Mouse (Mus musculus): ENCODE measurements at regions not wholly inside any gene's neighbourhood (a gene's known extent, or its start where the extent isn't known, plus 50 kb on each side); places are given as distances from the start of the nearest gene placed in this dataset.

DNA sequence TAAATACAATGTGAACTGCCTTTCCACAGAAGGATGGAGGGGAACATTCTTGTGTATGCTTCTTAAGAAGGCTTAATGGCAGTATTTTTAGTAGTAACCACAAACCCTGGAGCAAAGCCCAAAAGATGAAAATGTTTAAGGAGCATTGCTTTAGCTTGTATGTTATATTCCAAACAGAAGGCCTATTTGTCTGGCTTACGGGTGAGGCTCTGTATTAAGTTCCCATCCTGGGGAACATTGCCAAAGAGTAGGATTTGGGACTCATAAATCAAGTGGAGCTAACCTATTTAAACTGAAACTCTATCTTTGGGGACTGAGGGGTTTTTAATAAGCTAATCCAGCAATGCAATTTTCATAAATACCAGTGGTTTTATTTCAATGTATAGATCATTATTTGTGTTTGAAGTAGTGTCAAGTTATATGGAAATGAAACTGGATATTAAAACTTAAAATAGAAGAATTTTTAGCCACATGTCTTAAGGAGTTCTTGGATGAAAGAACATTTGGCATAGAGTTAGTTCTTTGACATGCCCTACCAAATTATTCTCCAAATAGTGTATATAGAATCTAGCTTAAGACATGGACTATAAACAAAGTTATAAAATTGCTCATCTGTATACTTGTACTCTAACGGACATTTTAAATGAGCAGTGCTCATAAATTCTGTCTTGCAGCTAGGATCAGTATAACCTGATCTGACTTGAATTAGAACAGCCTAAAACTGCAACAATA is 401.7 kb upstream of the Actbl2 start:
- TF ChIP-seq POLR2A (IDR thresholded peaks at IDR 0.05; ENCODE audit: low read depth, low read length) (no peak), CTCF (conservative IDR thresholded peaks at IDR 0.05 in 1 of 2, IDR thresholded peaks at IDR 0.05 in 1 of 2; ENCODE audit: low read depth in 2 of 2, low read length in 2 of 2) (no peak), MAX (IDR thresholded peaks at IDR 0.05; ENCODE audit: low read length) (no peak), EP300 (IDR thresholded peaks at IDR 0.05; ENCODE audit: low read length) (no peak), ZKSCAN1 (IDR thresholded peaks at IDR 0.05; ENCODE audit: borderline replicate concordance, low read depth, low read length) (no peak), SIN3A (IDR thresholded peaks at IDR 0.05; ENCODE audit: low read length) (no peak), GABPA (IDR thresholded peaks at IDR 0.05; ENCODE audit: insufficient replicate concordance, low read depth, low read length) (no peak), ZNF384 (IDR thresholded peaks at IDR 0.05; ENCODE audit: low read depth, low read length) (no peak), SMC3 (IDR thresholded peaks at IDR 0.05; ENCODE audit: low read depth, low read length) (no peak), USF1 (IDR thresholded peaks at IDR 0.05; ENCODE audit: low read depth, low read length) (no peak)

Measured in CH12.LX (cell line).